Mouse (Mus musculus): ENCODE results near the gene Vwa7. TPM values are rescaled to one million over a fixed set of nuclear protein-coding genes. Genes with fewer than 3 reads are reported as not detected.

Gene Vwa7
- total and polyA plus RNA-seq, 3 experiments = 9.8 to 10.4 TPM; not detected in 1

DNA sequence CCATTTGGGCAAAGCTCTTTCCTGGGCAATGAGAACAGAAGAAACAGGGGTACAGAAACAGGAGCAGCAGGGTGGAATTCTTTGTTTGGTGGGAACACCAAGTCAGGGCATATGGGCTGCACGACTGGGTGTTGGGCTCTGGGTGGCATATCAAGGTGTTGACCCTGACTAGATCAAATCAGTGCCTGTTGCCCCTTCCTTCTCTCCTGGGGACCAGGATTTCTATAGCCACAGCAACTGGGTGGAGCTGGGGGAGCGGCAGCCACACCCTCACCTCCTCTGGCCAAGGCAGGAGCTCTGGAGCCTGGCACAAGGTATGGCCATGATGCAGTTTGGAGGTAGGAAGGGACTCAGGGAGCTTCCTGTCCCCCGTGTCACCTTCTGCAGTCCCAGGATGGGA lies 1.8 kb downstream of the Vwa7 start:
- peaks cover 7 to 34% of the 10 kb centered on the region in 2 experiments for H3K4me1 ChIP-seq (ENCODE audit: control insufficient read depth in 1 of 2, insufficient read depth in 2 of 2, low read length in 2 of 2)

DNA sequence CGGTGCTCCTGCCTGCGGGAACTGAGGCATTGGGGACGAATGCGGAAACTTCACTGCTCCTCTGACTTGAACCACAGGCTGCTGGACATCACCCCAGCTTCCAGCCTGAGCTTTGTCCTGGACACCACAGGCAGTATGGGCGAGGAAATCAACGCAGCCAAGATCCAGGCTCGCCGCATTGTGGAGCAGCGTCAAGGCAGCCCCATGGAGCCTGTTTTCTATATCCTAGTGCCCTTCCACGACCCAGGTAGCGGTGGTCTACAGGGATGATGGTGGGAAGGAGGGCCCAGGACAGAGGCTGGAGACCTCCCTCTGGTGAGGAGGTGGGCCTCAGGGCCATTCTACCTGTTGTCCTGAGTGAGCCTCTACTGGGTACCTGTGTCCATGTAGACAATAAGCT lies 3.5 kb downstream of the Vwa7 start:
- peaks cover 18% of the 10 kb centered on the region for H3K79me2 ChIP-seq (ENCODE audit: control insufficient read depth, insufficient read depth, low read length, poor library complexity)
- H3K36me3 ChIP-seq (ENCODE audit: control insufficient read depth in 1 of 2, insufficient read depth in 2 of 2, low read length in 2 of 2) = peaks cover 0 to 37% of the 10 kb centered on the region in 2 experiments; a peak in 2 of 4 replicates
- no peaks in the 10 kb centered on the region for H3K27me3 ChIP-seq (ENCODE audit: control insufficient read depth in 1 of 2, insufficient read depth in 2 of 2, low read length in 2 of 2)
- no peak overlapping the region for H3K4me3 ChIP-seq (ENCODE audit: control insufficient read depth in 1 of 2, insufficient read depth in 1 of 2, low read depth in 2 of 2, low read length in 2 of 2)
- H3K9me3 ChIP-seq (replicated peaks; ENCODE audit: insufficient read depth, low read length) = no peaks in the 10 kb centered on the region
- TF ChIP-seq KAT2A (conservative IDR thresholded peaks at IDR 0.05; ENCODE audit: low read depth, low read length) (no peak), NELFE (IDR thresholded peaks at IDR 0.05; ENCODE audit: low read depth, low read length) (no peak), RAD21 (IDR thresholded peaks at IDR 0.05; ENCODE audit: low read depth, low read length) (no peak), NRF1 (IDR thresholded peaks at IDR 0.05; ENCODE audit: insufficient read depth, low read depth, low read length, poor library complexity, severe bottlenecking) (no peak), TBP (IDR thresholded peaks at IDR 0.05; ENCODE audit: low read depth, low read length) (no peak), CHD2 (IDR thresholded peaks at IDR 0.05; ENCODE audit: low read length) (no peak), MAFK (IDR thresholded peaks at IDR 0.05; ENCODE audit: borderline replicate concordance, low read depth, low read length) (no peak), POLR2AphosphoS2 (IDR thresholded peaks at IDR 0.05; ENCODE audit: low read length) (no peak), GATA1 (IDR thresholded peaks at IDR 0.05; ENCODE audit: low read depth, low read length) (no peak), POLR2AphosphoS5 (IDR thresholded peaks at IDR 0.05; ENCODE audit: borderline replicate concordance, low read depth, low read length) (no peak), MAX (IDR thresholded peaks at IDR 0.05; ENCODE audit: low read length) (no peak), MYC (IDR thresholded peaks at IDR 0.05; ENCODE audit: low read depth, low read length) (no peak), ELF1 (IDR thresholded peaks at IDR 0.05; ENCODE audit: low read depth, low read length) (no peak), HCFC1 (IDR thresholded peaks at IDR 0.05; ENCODE audit: low read depth, low read length) (no peak), MXI1 (IDR thresholded peaks at IDR 0.05; ENCODE audit: low read depth, low read length) (no peak)
- no peak for DNase-seq (ENCODE audit: low read depth, low spot score)
- no peak overlapping the region for H3K27ac ChIP-seq (ENCODE audit: control insufficient read depth, low read depth, low read length)
- peaks cover 14 to 49% of the 10 kb centered on the region in 2 experiments for H3K4me1 ChIP-seq (ENCODE audit: control insufficient read depth in 1 of 2, insufficient read depth in 2 of 2, low read length in 2 of 2)
- no peak overlapping the region for H3K9ac ChIP-seq (ENCODE audit: control insufficient read depth, low read depth, low read length, poor library complexity, severe bottlenecking)

More for the DNA sequence above, 1.8 kb downstream of the Vwa7 start:
- no peak for DNase-seq (ENCODE audit: low read depth, low spot score)
- H3K4me3 ChIP-seq (ENCODE audit: control insufficient read depth in 1 of 2, insufficient read depth in 1 of 2, low read depth in 2 of 2, low read length in 2 of 2) = no peak overlapping the region
- no peaks in the 10 kb centered on the region for H3K27me3 ChIP-seq (ENCODE audit: control insufficient read depth in 1 of 2, insufficient read depth in 2 of 2, low read length in 2 of 2)
- H3K36me3 ChIP-seq (ENCODE audit: control insufficient read depth in 1 of 2, insufficient read depth in 2 of 2, low read length in 2 of 2) = peaks cover 0 to 23% of the 10 kb centered on the region in 2 experiments; a peak in 3 of 4 replicates
- H3K79me2 ChIP-seq (ENCODE audit: control insufficient read depth, insufficient read depth, low read length, poor library complexity) = peaks cover 2% of the 10 kb centered on the region; the same call in 1 of the 2 replicates
- H3K27ac ChIP-seq (ENCODE audit: control insufficient read depth, low read depth, low read length) = no peak overlapping the region
- TF ChIP-seq KAT2A (conservative IDR thresholded peaks at IDR 0.05; ENCODE audit: low read depth, low read length) (no peak), USF2 (IDR thresholded peaks at IDR 0.05; ENCODE audit: borderline replicate concordance in 1 of 2, insufficient read depth in 1 of 2, low read depth in 1 of 2, low read length in 2 of 2) (no peak), SMC3 (IDR thresholded peaks at IDR 0.05; ENCODE audit: low read depth, low read length) (no peak), MEF2A (IDR thresholded peaks at IDR 0.05; ENCODE audit: extremely low read depth, insufficient replicate concordance, low read depth, low read length, poor library complexity, severe bottlenecking) (no peak), SIN3A (IDR thresholded peaks at IDR 0.05; ENCODE audit: low read length) (no peak), MYC (IDR thresholded peaks at IDR 0.05; ENCODE audit: low read depth, low read length) (no peak), ZMIZ1 (IDR thresholded peaks at IDR 0.05; ENCODE audit: low read depth, low read length) (no peak), MAFK (IDR thresholded peaks at IDR 0.05; ENCODE audit: borderline replicate concordance, low read depth, low read length) (no peak), CHD1 (IDR thresholded peaks at IDR 0.05; ENCODE audit: low read depth, low read length) (no peak), RAD21 (IDR thresholded peaks at IDR 0.05; ENCODE audit: low read depth, low read length) (no peak), E2F4 (IDR thresholded peaks at IDR 0.05; ENCODE audit: borderline replicate concordance, low read depth, low read length) (no peak), TBP (IDR thresholded peaks at IDR 0.05; ENCODE audit: low read depth, low read length) (no peak)
- H3K9ac ChIP-seq (ENCODE audit: control insufficient read depth, low read depth, low read length, poor library complexity, severe bottlenecking) = no peak overlapping the region
- H3K9me3 ChIP-seq (replicated peaks; ENCODE audit: insufficient read depth, low read length) = no peaks in the 10 kb centered on the region

Measured in MEL (cell line).